Mouse (Mus musculus): ENCODE results near the gene Rbm5.

- peak; percentile 62; the same call in 1 of the 2 replicates for TF ChIP-seq EP300 (IDR thresholded peaks at IDR 0.05)
- no peak for TF ChIP-seq CTCF (IDR thresholded peaks at IDR 0.05)
Measured at GRCm38 (mm10) chr9:107702606-107703185, 68.1 kb downstream of the Rbm5 start.
